Mouse (Mus musculus) E14TG2a.4 (cell line): ENCODE results near the gene Tbccd1.

Experiments used
- H3K27me3 ChIP-seq: 2 replicates; pipeline ENCODE4 v1.6.1; 2014; ENCODE audit warnings: low read length, control low read depth; ENCODE audit not compliant: insufficient read depth
- H3K36me3 ChIP-seq: 2 replicates; pipeline ENCODE4 v1.6.1; 2014; ENCODE audit warnings: low read length, control low read depth; ENCODE audit not compliant: insufficient read depth
- H3K4me1 ChIP-seq: replicated peaks from 2 replicates; pipeline ENCODE4 v1.6.1; 2014; ENCODE audit warnings: low read depth, low read length, control low read depth
- H3K4me3 ChIP-seq: replicated peaks from 2 replicates; pipeline ENCODE4 v1.5.1; 2014; ENCODE audit warnings: mild to moderate bottlenecking, low read length
- H3K9me3 ChIP-seq: 2 replicates; pipeline ENCODE4 v1.6.1; 2014; ENCODE audit warnings: low read length, control low read depth
- CTCF ChIP-seq: conservative IDR thresholded peaks from 2 replicates; pipeline ENCODE4 v1.5.1; 2014; ENCODE audit warnings: low read length
- NANOG ChIP-seq: IDR thresholded peaks from 2 replicates; pipeline ENCODE4 v1.6.1; 2014; ENCODE audit warnings: borderline replicate concordance, low read length, mixed read lengths
- POU5F1 ChIP-seq: IDR thresholded peaks from 2 replicates; pipeline ENCODE4 v1.6.1; 2014; ENCODE audit warnings: low read length, borderline replicate concordance

Gene Tbccd1

DNA sequence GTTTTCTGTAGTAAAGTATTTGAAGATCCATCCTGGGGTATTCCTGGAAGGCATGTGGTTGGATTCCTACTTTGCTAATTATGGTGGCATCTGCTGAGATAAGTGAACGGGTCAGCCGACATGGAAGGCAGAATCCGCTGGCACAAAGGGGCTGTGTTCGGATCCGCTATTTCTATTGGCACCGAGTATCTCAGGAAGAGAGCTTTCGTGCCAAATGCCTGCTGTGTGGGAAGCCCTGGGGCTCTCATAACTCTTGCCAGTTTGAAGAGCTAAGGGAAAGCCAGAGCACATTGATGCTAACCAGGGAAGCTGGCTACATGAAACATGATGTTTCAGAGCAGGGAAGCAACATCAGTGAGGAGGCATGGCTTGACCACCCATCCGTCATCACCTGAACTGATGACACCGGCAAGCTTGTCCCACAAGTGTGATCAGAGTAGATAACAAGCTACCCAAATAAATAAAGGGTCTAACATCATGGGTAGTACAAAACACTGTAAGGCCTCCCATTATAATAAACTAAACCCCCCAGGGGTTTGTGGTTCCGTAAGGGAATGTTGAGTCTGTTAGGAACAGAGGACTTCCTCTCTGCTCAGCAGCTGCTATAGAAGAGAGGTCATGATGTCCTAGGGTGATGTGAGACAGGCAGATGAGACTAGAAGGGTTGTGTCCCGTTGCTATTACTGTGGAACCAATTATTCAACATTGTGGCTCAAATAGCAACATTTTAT lies 20.4 kb upstream of the Tbccd1 start:
- peaks cover 11% of the 10 kb centered on the region for H3K36me3 ChIP-seq

DNA sequence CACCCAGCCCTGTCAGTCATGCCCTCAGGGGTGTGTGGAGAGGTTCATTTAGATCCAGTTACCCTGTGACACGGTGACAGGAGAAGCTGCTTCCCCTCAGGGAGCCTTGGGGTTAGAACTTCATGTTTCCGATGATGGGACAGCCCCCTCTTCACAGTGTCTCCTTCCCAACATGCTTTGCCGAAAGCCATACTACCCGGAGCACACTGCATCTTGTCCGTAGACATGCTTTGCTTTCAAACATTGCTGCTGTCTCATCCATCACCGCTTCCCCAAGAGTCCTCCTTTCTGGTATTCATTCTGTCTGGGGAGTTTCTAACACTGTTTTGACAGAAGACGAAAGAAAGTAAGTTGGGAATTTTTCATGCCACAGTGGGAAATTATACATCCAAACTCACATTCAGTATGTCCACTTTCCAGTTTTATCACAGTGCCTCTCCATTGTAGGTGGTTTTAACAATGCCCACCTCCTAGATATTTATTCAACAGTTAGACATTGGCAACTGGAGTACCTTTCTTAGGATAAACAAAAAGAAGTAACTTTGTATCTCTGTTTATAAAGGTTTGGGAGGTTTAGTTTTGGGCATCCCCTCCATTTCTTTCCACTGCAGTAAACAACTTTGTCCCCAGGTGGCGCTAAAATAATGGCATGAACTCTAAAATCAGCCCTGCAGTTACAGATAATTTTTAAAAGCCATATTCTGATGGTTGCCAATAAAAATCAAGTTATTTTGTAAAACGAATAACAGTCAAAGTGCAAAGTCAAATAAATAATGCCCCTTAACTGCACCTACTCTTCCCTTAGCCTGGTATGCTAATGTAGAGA lies 19.0 kb upstream of the Tbccd1 start:
- H3K36me3 ChIP-seq: peaks cover 25% of the 10 kb centered on the region
- no peak overlapping the region for H3K4me3 ChIP-seq
- no peaks in the 10 kb centered on the region for H3K9me3 ChIP-seq
- TF ChIP-seq POU5F1 (no peak), NANOG (no peak), CTCF (peak; percentile 79)
- H3K4me1 ChIP-seq: peaks cover 32% of the 10 kb centered on the region
- no peaks in the 10 kb centered on the region for H3K27me3 ChIP-seq

More for the DNA sequence above, 20.4 kb upstream of the Tbccd1 start:
- Histone ChIP-seq H3K4me3 (no peak overlapping the region), H3K27me3 (no peaks in the 10 kb centered on the region), H3K4me1 (peaks cover 28% of the 10 kb centered on the region), H3K9me3 (no peaks in the 10 kb centered on the region)
- no peak for TF ChIP-seq NANOG

DNA sequence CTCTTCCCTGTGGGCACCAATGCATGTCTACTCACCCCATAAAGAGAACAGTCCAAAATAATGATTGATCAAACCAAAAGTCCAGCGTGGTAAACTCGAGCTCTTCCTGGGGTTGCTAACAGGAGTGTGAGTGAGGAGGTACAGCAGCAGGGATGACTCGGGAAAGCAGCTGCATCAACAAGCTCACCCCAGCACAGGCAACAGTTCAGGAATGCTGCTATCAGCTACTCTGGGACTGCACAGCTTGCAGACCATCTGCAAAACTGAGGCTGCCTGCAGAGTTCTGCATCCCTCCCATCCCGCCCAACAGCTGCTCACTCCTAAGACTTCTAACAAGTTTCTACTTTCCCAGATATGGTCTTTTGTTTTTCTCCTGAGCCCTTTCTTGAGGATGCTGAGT lies 15.9 kb upstream of the Tbccd1 start:
- TF ChIP-seq POU5F1 (no peak), CTCF (no peak), NANOG (no peak)
- Histone ChIP-seq H3K36me3 (peaks cover 55% of the 10 kb centered on the region), H3K4me3 (no peak overlapping the region), H3K27me3 (no peaks in the 10 kb centered on the region), H3K9me3 (no peaks in the 10 kb centered on the region), H3K4me1 (peaks cover 24% of the 10 kb centered on the region)

DNA sequence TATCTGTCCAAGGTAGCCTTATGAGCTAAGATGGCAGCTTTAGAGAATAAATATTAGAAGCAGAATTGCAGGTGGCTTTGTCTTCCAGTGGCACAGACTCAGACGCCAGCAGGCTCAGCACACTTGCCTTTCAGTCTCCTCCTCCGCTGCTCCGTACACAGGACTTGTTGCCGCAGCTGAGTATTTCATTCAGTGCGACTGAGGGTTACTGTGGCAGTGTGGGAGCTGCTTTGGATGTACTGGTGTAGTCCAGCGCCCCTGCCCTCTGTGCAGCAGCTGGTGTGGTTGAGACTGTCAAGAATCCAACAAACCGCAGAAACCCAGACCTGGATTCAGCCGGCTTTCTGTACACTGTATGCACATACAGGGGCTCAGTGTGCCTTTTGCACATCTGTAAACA lies 14.9 kb upstream of the Tbccd1 start:
- Histone ChIP-seq H3K4me1 (peaks cover 24% of the 10 kb centered on the region), H3K4me3 (no peak overlapping the region), H3K27me3 (no peaks in the 10 kb centered on the region), H3K36me3 (peaks cover 65% of the 10 kb centered on the region), H3K9me3 (no peaks in the 10 kb centered on the region)
- TF ChIP-seq POU5F1: no peak

DNA sequence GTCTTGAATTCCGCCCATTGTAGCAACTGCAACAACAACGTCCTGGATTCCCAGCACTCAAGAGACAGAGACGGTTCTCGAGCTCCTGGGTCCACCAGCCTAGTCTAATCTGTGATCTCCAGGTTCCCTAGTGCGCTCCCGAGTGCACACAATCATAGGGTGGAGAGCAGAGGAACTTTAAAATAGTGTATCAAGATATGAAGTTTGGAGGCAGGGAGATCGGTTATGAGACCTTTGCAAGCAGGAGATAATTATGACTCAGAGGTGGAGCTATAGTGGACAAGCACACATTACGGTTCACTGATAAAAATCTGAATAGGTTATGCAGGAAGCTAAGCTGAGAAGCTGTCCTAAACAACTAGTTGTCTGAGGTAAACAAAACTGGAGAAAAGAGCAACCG lies 696 bp downstream of the Tbccd1 start:
- H3K9me3 ChIP-seq: no peaks in the 10 kb centered on the region
- H3K36me3 ChIP-seq: peaks cover 36% of the 10 kb centered on the region
- H3K27me3 ChIP-seq: no peaks in the 10 kb centered on the region
- H3K4me3 ChIP-seq: peak overlapping the region; percentile 99
- peaks cover 31% of the 10 kb centered on the region for H3K4me1 ChIP-seq
- no peak for TF ChIP-seq CTCF

DNA sequence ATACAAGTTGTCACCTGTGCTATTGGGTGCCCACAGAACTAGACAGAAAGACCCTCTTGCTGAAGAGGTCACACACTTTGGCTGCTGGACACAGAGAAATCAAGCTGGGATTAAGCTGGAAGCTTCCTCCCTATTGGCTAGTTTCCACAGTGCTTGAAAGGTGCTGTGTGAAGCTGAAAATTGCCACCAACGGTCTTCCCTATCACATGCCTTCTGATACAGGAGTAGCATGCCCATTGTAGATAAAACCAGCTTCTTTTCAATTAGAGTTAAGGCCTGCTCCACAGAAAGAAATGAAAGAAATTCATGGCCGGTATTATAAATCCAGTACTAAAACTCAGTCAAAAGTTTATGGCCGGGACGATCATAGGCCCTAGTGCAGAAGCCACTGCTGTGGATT lies 4.8 kb downstream of the Tbccd1 start:
- Histone ChIP-seq H3K36me3 (peaks cover 31% of the 10 kb centered on the region), H3K4me3 (no peak overlapping the region), H3K9me3 (0 out of 2 replicates have a peak, but pooled peaks cover under 1% of the 10 kb centered on the region), H3K4me1 (peaks cover 28% of the 10 kb centered on the region), H3K27me3 (no peaks in the 10 kb centered on the region)
- no peak for TF ChIP-seq NANOG
- no peak for TF ChIP-seq CTCF
- TF ChIP-seq POU5F1: no peak

DNA sequence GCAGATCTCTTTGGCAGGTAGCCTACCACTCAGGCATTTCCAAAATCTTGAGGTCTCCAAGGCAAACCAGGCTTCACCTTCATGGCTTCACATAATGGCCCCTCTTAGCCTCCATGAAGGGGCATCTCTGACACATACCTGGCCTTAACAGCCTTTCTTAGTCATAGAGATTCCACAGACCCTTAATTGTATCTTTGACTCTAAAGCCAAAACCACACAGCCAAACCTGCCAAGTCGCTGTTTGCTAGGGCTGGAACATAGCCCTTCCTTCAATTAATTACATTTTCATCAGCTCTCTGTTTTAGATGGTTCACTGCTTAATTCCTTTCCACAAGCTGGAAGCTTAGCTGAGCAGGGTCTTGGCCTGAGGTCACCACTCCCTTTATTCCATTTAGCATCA lies 9.1 kb downstream of the Tbccd1 start:
- Histone ChIP-seq H3K9me3 (0 out of 2 replicates have a peak, but pooled peaks cover 5% of the 10 kb centered on the region), H3K4me1 (peaks cover 24% of the 10 kb centered on the region), H3K4me3 (no peak overlapping the region), H3K36me3 (peaks cover 20% of the 10 kb centered on the region), H3K27me3 (no peaks in the 10 kb centered on the region)
- TF ChIP-seq POU5F1: no peak
- TF ChIP-seq NANOG: no peak
- no peak for TF ChIP-seq CTCF

DNA sequence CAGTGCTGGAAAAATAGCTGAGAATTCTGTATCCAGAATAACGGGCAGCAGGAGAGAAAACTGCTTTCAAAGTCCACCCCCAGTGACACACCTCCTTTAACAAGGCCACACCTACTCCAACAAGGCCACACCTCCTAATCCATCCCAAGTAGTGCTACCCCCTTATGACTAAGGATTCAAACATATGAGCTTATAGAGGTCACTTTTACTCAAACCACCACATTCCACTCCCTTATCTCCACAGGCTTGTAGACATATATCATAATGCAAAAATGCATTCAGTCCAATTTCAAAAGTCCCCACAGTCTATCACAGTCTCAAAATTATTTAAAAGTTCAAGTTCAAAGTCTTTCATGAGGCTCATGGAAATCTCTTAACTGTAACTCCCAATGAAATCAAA lies 9.8 kb downstream of the Tbccd1 start:
- Histone ChIP-seq H3K36me3 (peaks cover 15% of the 10 kb centered on the region), H3K27me3 (no peaks in the 10 kb centered on the region), H3K4me1 (peaks cover 24% of the 10 kb centered on the region), H3K4me3 (no peak overlapping the region), H3K9me3 (0 out of 2 replicates have a peak, but pooled peaks cover 5% of the 10 kb centered on the region)
- TF ChIP-seq NANOG: no peak
- TF ChIP-seq CTCF: no peak
- TF ChIP-seq POU5F1: no peak

DNA sequence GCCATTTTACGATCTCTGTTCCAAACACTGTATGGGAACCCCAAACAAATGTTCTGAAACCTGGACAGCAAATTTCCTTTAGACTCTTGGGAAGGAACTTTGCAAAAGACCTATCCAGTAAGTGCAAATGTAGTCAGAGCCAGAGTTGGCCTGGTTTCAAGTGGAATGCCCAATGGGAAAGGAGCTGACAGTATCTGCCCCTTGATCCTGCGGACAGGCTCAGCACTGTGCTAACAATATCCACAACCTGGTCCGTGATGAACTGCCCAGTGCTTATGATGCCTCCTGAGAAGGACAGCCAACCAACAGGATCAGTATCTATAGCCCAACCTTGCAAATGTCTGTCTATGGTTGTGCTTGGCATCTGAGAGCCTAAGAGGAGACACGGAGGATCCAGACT lies 12.0 kb downstream of the Tbccd1 start:
- Histone ChIP-seq H3K27me3 (no peaks in the 10 kb centered on the region), H3K9me3 (0 out of 2 replicates have a peak, but pooled peaks cover 5% of the 10 kb centered on the region), H3K4me1 (peaks cover 24% of the 10 kb centered on the region), H3K36me3 (peaks cover 23% of the 10 kb centered on the region), H3K4me3 (no peak overlapping the region)
- TF ChIP-seq NANOG: no peak
- no peak for TF ChIP-seq POU5F1
- no peak for TF ChIP-seq CTCF
